Mouse (Mus musculus): ENCODE measurements around the gene Flvcr2.

GRCm38 (mm10) chr12:85859111-85859510, 112.8 kb downstream of the Flvcr2 start:
- no peak for TF ChIP-seq E2F4 (IDR thresholded peaks at IDR 0.05; ENCODE audit: insufficient read depth)
- no peak for TF ChIP-seq POLR2A (IDR thresholded peaks at IDR 0.05; ENCODE audit: insufficient read length, low read depth)
- no peak for TF ChIP-seq MAX (IDR thresholded peaks at IDR 0.05; ENCODE audit: low read depth)
- no peak for TF ChIP-seq MYOD1 (IDR thresholded peaks at IDR 0.05; ENCODE audit: control insufficient read depth in 1 of 3, insufficient read length in 2 of 3, low read depth in 2 of 3)
